Mouse (Mus musculus) heart, adult 2 months (tissue): ENCODE data around the gene Znhit6.

Experiments used
- CTCF ChIP-seq: fragments of 200-600 bp; IDR thresholded peaks from 2 replicates; pipeline ENCODE4 v1.8.1; 2022; ENCODE audit warnings: antibody characterized with exemption, mild to moderate bottlenecking, moderate library complexity
- EP300 ChIP-seq: fragments of 200-500 bp; IDR thresholded peaks from 2 replicates; pipeline ENCODE4 v1.6.1; 2011; ENCODE audit warnings: low read depth, low read length, control low read depth; ENCODE audit not compliant: insufficient read depth
- POLR2A ChIP-seq: fragments of 200-500 bp; IDR thresholded peaks from 2 replicates; pipeline ENCODE4 v1.6.1; 2011; ENCODE audit warnings: mild to moderate bottlenecking, low read depth, low read length, control low read depth; ENCODE audit not compliant: insufficient read depth

DNA sequence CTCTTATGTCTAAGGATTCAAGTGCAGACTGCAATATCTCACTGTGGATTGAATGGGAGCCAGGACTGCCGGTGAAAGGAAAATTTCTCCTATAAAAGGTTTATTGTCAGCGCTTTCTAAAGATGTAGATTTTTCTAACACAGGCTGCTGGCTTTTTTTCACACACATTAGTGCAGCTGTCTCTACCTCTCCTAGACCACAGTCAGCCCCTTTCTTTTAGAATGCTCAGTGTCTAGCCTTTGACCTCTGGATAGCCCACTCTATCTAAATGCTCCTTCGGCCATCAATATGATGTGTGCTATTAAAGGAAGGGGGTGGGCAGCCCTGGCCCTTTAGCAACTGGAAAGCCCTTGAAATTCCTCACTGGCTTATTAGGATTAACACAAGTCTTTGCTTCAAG is 70.0 kb downstream of the Znhit6 start:
- TF ChIP-seq CTCF (no peak), EP300 (no peak), POLR2A (no peak)
